Mouse (Mus musculus): ENCODE results near the gene Fos.

- TF ChIP-seq CTCF (IDR thresholded peaks at IDR 0.05) (no peak), EP300 (IDR thresholded peaks at IDR 0.05) (no peak)
These were observed 42.2 kb downstream of the Fos start for GRCm38 (mm10) chr12:85515865-85516264.
